Mouse (Mus musculus) forebrain, postnatal 0 days (tissue): ENCODE data around the gene Shmt2. TPM values are rescaled to one million over a fixed set of nuclear protein-coding genes. Genes with fewer than 3 reads are reported as not detected.

Source experiments
- ATAC-seq: fragments of 200-750 bp; cut with Nextera tagmentation; 2 replicates; pipeline ENCODE4 v1.8.0; 2017; ENCODE audit warnings: mild to moderate bottlenecking, moderate library complexity
- DNase-seq: peaks from one replicate; pipeline ENCODE4 v3.0.0-alpha.2; 2015
- H3K27ac ChIP-seq: fragments of 300-500 bp; sonication (generic); 2 replicates; pipeline ENCODE4 v1.5.1; 2014; ENCODE audit warnings: low read depth, mild to moderate bottlenecking, antibody characterized with exemption, low read length, moderate library complexity, mixed read lengths
- H3K27me3 ChIP-seq: fragments of 300-500 bp; sonication (generic); 2 replicates; pipeline ENCODE4 v1.6.1; 2014; ENCODE audit warnings: mild to moderate bottlenecking, low read length, mixed read lengths; ENCODE audit not compliant: insufficient read depth
- H3K36me3 ChIP-seq: fragments of 300-500 bp; sonication (generic); 2 replicates; pipeline ENCODE4 v1.6.1; 2014; ENCODE audit warnings: mild to moderate bottlenecking, moderate library complexity; ENCODE audit not compliant: insufficient read depth
- H3K4me1 ChIP-seq: fragments of 300-500 bp; sonication (generic); 2 replicates; pipeline ENCODE4 v1.6.1; 2014; ENCODE audit warnings: antibody characterized with exemption; ENCODE audit not compliant: insufficient read depth
- H3K4me2 ChIP-seq: fragments of 300-500 bp; sonication (generic); 2 replicates; pipeline ENCODE4 v1.6.1; 2014; ENCODE audit warnings: low read depth, mild to moderate bottlenecking, moderate library complexity
- H3K4me3 ChIP-seq: fragments of 300-500 bp; sonication (generic); 2 replicates; pipeline ENCODE4 v1.5.1; 2014; ENCODE audit warnings: low read depth, low read length, mixed read lengths
- H3K9ac ChIP-seq: fragments of 300-500 bp; sonication (generic); 2 replicates; pipeline ENCODE4 v1.6.1; 2014; ENCODE audit warnings: mild to moderate bottlenecking
- H3K9me3 ChIP-seq: fragments of 300-500 bp; sonication (generic); 2 replicates; pipeline ENCODE4 v1.6.1; 2016; ENCODE audit warnings: low read length
- CTCF ChIP-seq: sonication (generic); IDR thresholded peaks from 2 replicates; pipeline ENCODE4 v1.5.1; 2016; ENCODE audit warnings: antibody characterized with exemption, control low read depth, low read depth
- WGBS: fragments of 180-500 bp; shearing (Covaris S2); extraction: QIAGEN DNeasy Blood & Tissue Kit; methylation state at CpG from one replicate; pipeline ENCODE4 v1.1.7; 2014; 5-methylcytosine and 5-hydroxymethylcytosine counted together
- polyA plus RNA-seq: library from polyadenylated mRNA; unstranded; fragments of >200 nt; fragmentation: Nextera tagmentation; extraction: Ambion mirVana; gene quantifications from 2 replicates; pipeline ENCODE4 v1.2.1, GENCODE M21; 2015
- total RNA-seq: library from RNA; depleted of rRNA; stranded (reverse); fragments of >200 nt; gene quantifications from 2 replicates; pipeline ENCODE4 v1.2.3, GENCODE M21; 2014

The Shmt2 gene
- total and polyA plus RNA-seq, 2 experiments from 2014 or later, result 39.9 to 43.8 TPM

- H3K4me1 ChIP-seq, result peaks cover 7% of the 10 kb centered on the region
- DNase-seq, result no peak
- H3K36me3 ChIP-seq, result peaks cover 11% of the 10 kb centered on the region
- peak within 1 kb of the TSS; percentile 46 for H3K4me3 ChIP-seq
- no peak within 1 kb of the TSS for H3K27ac ChIP-seq
- 2% methylated on average over 54 of the region's 78 CpGs for WGBS
- H3K9me3 ChIP-seq, result no peaks in the 10 kb centered on the region
- ATAC-seq, result no peak
- no peak for TF ChIP-seq CTCF
- H3K4me2 ChIP-seq, result peak within 1 kb of the TSS; percentile 87
- H3K27me3 ChIP-seq, result peaks cover 61% of the 10 kb centered on the region
- peak within 1 kb of the TSS; percentile 37; the same call in 1 of the 2 replicates for H3K9ac ChIP-seq
Measured at GRCm38 (mm10) chr10:127534036-127534928, 12.0 kb upstream of the Shmt2 start, which contains the start of gene Nxph4. Gene Nxph4, minus strand, starts transcription at chr10:127534559.

GRCm38 (mm10) chr10:127531548-127531947, 9.3 kb upstream of the Shmt2 start:
- no peak overlapping the region for H3K9ac ChIP-seq
- WGBS, result 8% methylated on average over 4 of the region's 4 CpGs
- H3K27ac ChIP-seq, result no peak overlapping the region
- H3K4me1 ChIP-seq, result peaks cover 7% of the 10 kb centered on the region
- no peak; the same call in 1 of the 2 replicates for ATAC-seq
- no peaks in the 10 kb centered on the region for H3K9me3 ChIP-seq
- no peak for DNase-seq
- H3K4me2 ChIP-seq, result peak overlapping the region; percentile 45; the same call in 1 of the 2 replicates
- no peaks in the 10 kb centered on the region for H3K36me3 ChIP-seq
- no peak for TF ChIP-seq CTCF
- H3K27me3 ChIP-seq, result peaks cover 85% of the 10 kb centered on the region
- no peak overlapping the region for H3K4me3 ChIP-seq

GRCm38 (mm10) chr10:127530945-127531344, 8.7 kb upstream of the Shmt2 start:
- TF ChIP-seq CTCF, result no peak
- Histone ChIP-seq H3K9me3 (no peaks in the 10 kb centered on the region), H3K4me2 (peak overlapping the region; percentile 45), H3K9ac (0 out of 2 replicates have a peak overlapping the region, but pooled peaks have one; percentile 18), H3K4me3 (peak overlapping the region; percentile 29), H3K27ac (no peak overlapping the region), H3K36me3 (no peaks in the 10 kb centered on the region), H3K4me1 (peaks cover 11% of the 10 kb centered on the region), H3K27me3 (peaks cover 86% of the 10 kb centered on the region)
- DNase-seq, result no peak
- WGBS, result 1% methylated on average over 17 of the region's 25 CpGs
- no peak for ATAC-seq

GRCm38 (mm10) chr10:127527481-127527880, 5.2 kb upstream of the Shmt2 start:
- 10% methylated on average over 17 of the region's 17 CpGs for WGBS
- Histone ChIP-seq H3K4me3 (no peak overlapping the region), H3K36me3 (no peaks in the 10 kb centered on the region), H3K27ac (no peak overlapping the region), H3K27me3 (peaks cover 65% of the 10 kb centered on the region), H3K4me1 (peaks cover 5% of the 10 kb centered on the region; the same call in 1 of the 2 replicates), H3K9ac (no peak overlapping the region), H3K9me3 (no peaks in the 10 kb centered on the region), H3K4me2 (no peak overlapping the region)
- DNase-seq (no peak), ATAC-seq (peak; percentile 18; the same call in 1 of the 2 replicates)
- TF ChIP-seq CTCF, result no peak

DNA sequence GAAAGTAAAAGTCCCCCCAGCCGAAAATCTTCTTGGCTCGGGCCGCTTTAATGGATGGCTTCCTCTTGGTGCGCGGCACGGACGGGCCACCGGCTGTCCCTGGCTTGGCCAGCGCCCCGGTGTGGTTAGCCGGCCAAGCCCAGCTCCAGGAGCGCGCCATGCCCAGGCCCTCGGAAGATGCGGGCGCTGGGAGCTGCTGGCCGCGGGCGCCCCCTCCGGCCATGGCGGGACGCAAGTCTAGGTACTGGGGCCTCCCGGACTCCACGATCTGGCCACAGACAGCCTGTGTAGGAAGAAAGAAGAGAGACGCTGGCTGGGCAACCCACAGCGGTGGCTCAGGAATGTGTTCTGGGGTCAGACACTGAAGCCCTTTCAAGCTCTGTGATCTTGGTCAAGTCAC, 4.4 kb upstream of the Shmt2 start:
- H3K4me3 ChIP-seq, result 0 out of 2 replicates have a peak overlapping the region, but pooled peaks have one; percentile 11
- no peaks in the 10 kb centered on the region for H3K9me3 ChIP-seq
- H3K27ac ChIP-seq, result no peak overlapping the region
- peak overlapping the region; percentile 32 for H3K4me2 ChIP-seq
- no peaks in the 10 kb centered on the region for H3K36me3 ChIP-seq
- peaks cover 5% of the 10 kb centered on the region; the same call in 1 of the 2 replicates for H3K4me1 ChIP-seq
- peak; percentile 44 for TF ChIP-seq CTCF
- no peak for DNase-seq
- no peak overlapping the region for H3K9ac ChIP-seq
- 5% methylated on average over 26 of the region's 26 CpGs for WGBS
- peak; percentile 37 for ATAC-seq
- H3K27me3 ChIP-seq, result peaks cover 57% of the 10 kb centered on the region

DNA sequence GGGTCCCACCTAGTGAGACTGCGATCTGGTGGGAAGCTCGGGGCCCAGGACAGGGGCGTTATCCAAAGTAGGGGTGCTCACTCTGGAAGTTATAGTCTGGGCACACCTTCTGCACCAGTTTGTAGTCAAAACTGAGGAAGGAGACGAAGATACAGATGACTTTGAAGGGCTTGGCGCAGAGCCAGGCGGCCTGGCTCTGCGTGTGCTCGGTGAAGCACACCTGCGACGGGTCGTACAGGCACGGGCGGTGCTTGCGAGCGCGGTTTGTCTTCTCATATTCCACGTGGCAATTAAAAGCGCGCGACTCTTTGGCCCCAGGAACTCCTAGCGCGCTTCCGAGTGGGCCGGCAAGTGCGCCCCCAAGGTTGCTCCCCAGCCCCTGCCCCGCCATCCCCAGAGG, 3.8 kb upstream of the Shmt2 start:
- H3K4me2 ChIP-seq, result peak overlapping the region; percentile 32
- H3K4me1 ChIP-seq, result peaks cover 10% of the 10 kb centered on the region; the same call in 1 of the 2 replicates
- no peak for TF ChIP-seq CTCF
- ATAC-seq (no peak), DNase-seq (no peak)
- no peaks in the 10 kb centered on the region for H3K36me3 ChIP-seq
- no peak overlapping the region for H3K9ac ChIP-seq
- H3K27ac ChIP-seq, result no peak overlapping the region
- peaks cover 51% of the 10 kb centered on the region for H3K27me3 ChIP-seq
- H3K9me3 ChIP-seq, result no peaks in the 10 kb centered on the region
- WGBS, result 7% methylated on average over 26 of the region's 26 CpGs
- H3K4me3 ChIP-seq, result 0 out of 2 replicates have a peak overlapping the region, but pooled peaks have one; percentile 11

GRCm38 (mm10) chr10:127524646-127525255, 2.5 kb upstream of the Shmt2 start:
- peaks cover 44% of the 10 kb centered on the region for H3K27me3 ChIP-seq
- no peaks in the 10 kb centered on the region for H3K9me3 ChIP-seq
- no peak overlapping the region for H3K4me2 ChIP-seq
- TF ChIP-seq CTCF, result no peak
- 6% methylated on average over 22 of the region's 23 CpGs for WGBS
- no peak overlapping the region for H3K27ac ChIP-seq
- no peak overlapping the region for H3K4me3 ChIP-seq
- ATAC-seq (no peak), DNase-seq (no peak)
- peaks cover 10% of the 10 kb centered on the region; the same call in 1 of the 2 replicates for H3K4me1 ChIP-seq
- no peak overlapping the region for H3K9ac ChIP-seq
- H3K36me3 ChIP-seq, result no peaks in the 10 kb centered on the region; the same call in 1 of the 2 replicates
